Mouse (Mus musculus) G1E (cell line): ENCODE results near the gene Glipr1.

Experiments used
- CTCF ChIP-seq: IDR thresholded peaks from 2 replicates; pipeline ENCODE4 v1.5.1; 2012; ENCODE audit warnings: low read depth, low read length, inconsistent platforms, mixed read lengths
- GATA2 ChIP-seq: IDR thresholded peaks from 2 replicates; pipeline ENCODE4 v1.6.1; 2012; ENCODE audit warnings: low read depth, low read length, inconsistent platforms, borderline replicate concordance
- TAL1 ChIP-seq: conservative IDR thresholded peaks from 2 replicates; pipeline ENCODE4 v1.6.1; 2012; ENCODE audit warnings: low read depth, low read length, inconsistent platforms, mixed read lengths

DNA sequence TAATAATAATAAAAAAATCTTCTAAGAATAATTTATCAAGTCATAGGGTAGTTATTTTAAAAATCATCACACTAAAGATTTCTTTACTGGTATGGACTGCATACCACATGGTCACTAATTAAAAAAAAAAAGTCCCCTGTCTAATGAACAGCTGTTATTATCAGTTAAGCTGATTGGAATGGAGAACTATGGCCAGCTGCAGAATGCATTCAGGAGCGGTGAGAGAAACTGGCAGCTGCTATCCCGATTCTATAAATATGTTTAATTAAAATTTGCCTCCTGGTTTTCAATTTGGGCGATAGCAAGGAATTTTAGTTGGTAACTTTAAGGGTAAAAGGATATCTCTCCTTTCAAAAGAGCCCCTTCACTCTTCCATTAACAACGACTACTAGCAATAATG lies 53.4 kb downstream of the Glipr1 start:
- TF ChIP-seq CTCF (no peak), TAL1 (no peak), GATA2 (no peak)
